Mouse (Mus musculus): ENCODE measurements around the gene Smoc1. TPM values are rescaled to one million over a fixed set of nuclear protein-coding genes. Genes with fewer than 3 reads are reported as not detected.

Smoc1 gene
- polyA plus RNA-seq, 1 experiment from 2014 or later: 7.7 TPM

- H3K4me2 ChIP-seq (replicated peaks): no peak overlapping the region
- no peaks in the 10 kb centered on the region for H3K27me3 ChIP-seq
- H3K4me3 ChIP-seq: no peak overlapping the region
- WGBS: 59% methylated on average over 7 of the region's 7 CpGs
- no peak overlapping the region for H3K9ac ChIP-seq
- no peaks in the 10 kb centered on the region for H3K9me3 ChIP-seq
- peaks cover 13% of the 10 kb centered on the region for H3K4me1 ChIP-seq
- H3K36me3 ChIP-seq: no peaks in the 10 kb centered on the region
- H3K27ac ChIP-seq: no peak overlapping the region
- ATAC-seq (ENCODE audit: low FRiP score, low read depth): no peak
Observed at GRCm38 (mm10) chr12:81093211-81093610, 66.6 kb downstream of the Smoc1 start.

GRCm38 (mm10) chr12:81094766-81095405 is 68.3 kb downstream of the Smoc1 start:
- Histone ChIP-seq H3K27me3 (no peaks in the 10 kb centered on the region), H3K9me3 (no peaks in the 10 kb centered on the region), H3K4me1 (peaks cover 10% of the 10 kb centered on the region), H3K9ac (no peak overlapping the region), H3K4me2 (replicated peaks) (no peak overlapping the region), H3K27ac (peak overlapping the region; percentile 28; the same call in 1 of the 2 replicates), H3K36me3 (no peaks in the 10 kb centered on the region), H3K4me3 (no peak overlapping the region)
- 12% methylated on average over 11 of the region's 11 CpGs for WGBS
- ATAC-seq (ENCODE audit: low FRiP score, low read depth): no peak

- Histone ChIP-seq H3K36me3 (no peaks in the 10 kb centered on the region), H3K4me1 (peaks cover 7% of the 10 kb centered on the region), H3K27ac (no peak overlapping the region), H3K4me3 (no peak overlapping the region), H3K9me3 (no peaks in the 10 kb centered on the region), H3K27me3 (no peaks in the 10 kb centered on the region), H3K9ac (no peak overlapping the region), H3K4me2 (replicated peaks) (no peak overlapping the region)
- 56% methylated on average over 7 of the region's 7 CpGs for WGBS
- no peak for ATAC-seq (ENCODE audit: low FRiP score, low read depth)
Observed at GRCm38 (mm10) chr12:81097267-81097666, 70.7 kb downstream of the Smoc1 start.

GRCm38 (mm10) chr12:81097738-81098137 is 71.1 kb downstream of the Smoc1 start:
- Histone ChIP-seq H3K27me3 (no peaks in the 10 kb centered on the region), H3K9ac (no peak overlapping the region), H3K9me3 (no peaks in the 10 kb centered on the region), H3K36me3 (no peaks in the 10 kb centered on the region), H3K27ac (no peak overlapping the region), H3K4me1 (peaks cover 7% of the 10 kb centered on the region), H3K4me2 (replicated peaks) (no peak overlapping the region), H3K4me3 (no peak overlapping the region)
- no peak for ATAC-seq (ENCODE audit: low FRiP score, low read depth)
- 34% methylated on average over 4 of the region's 4 CpGs for WGBS

- Histone ChIP-seq H3K9me3 (no peaks in the 10 kb centered on the region), H3K27ac (no peak overlapping the region), H3K4me2 (replicated peaks) (no peak overlapping the region), H3K36me3 (no peaks in the 10 kb centered on the region), H3K9ac (no peak overlapping the region), H3K4me1 (peaks cover 7% of the 10 kb centered on the region), H3K27me3 (no peaks in the 10 kb centered on the region), H3K4me3 (no peak overlapping the region)
- WGBS: 79% methylated on average over 5 of the region's 5 CpGs
- no peak for ATAC-seq (ENCODE audit: low FRiP score, low read depth)
Observed at GRCm38 (mm10) chr12:81099161-81099560, 72.6 kb downstream of the Smoc1 start.

GRCm38 (mm10) chr12:81101691-81102090 is 75.1 kb downstream of the Smoc1 start:
- no peak overlapping the region for H3K4me3 ChIP-seq
- H3K27ac ChIP-seq: no peak overlapping the region
- no peak for ATAC-seq (ENCODE audit: low FRiP score, low read depth)
- H3K27me3 ChIP-seq: no peaks in the 10 kb centered on the region
- H3K36me3 ChIP-seq: no peaks in the 10 kb centered on the region
- H3K4me2 ChIP-seq (replicated peaks): no peak overlapping the region
- no peaks in the 10 kb centered on the region for H3K9me3 ChIP-seq
- WGBS: 46% methylated on average over 7 of the region's 7 CpGs
- H3K9ac ChIP-seq: no peak overlapping the region
- no peaks in the 10 kb centered on the region for H3K4me1 ChIP-seq

GRCm38 (mm10) chr12:81104546-81104945 is 77.9 kb downstream of the Smoc1 start:
- Histone ChIP-seq H3K4me3 (no peak overlapping the region), H3K27me3 (no peaks in the 10 kb centered on the region), H3K36me3 (no peaks in the 10 kb centered on the region), H3K9ac (no peak overlapping the region), H3K4me1 (peaks cover 8% of the 10 kb centered on the region; the same call in 1 of the 2 replicates), H3K9me3 (no peaks in the 10 kb centered on the region), H3K4me2 (replicated peaks) (no peak overlapping the region), H3K27ac (no peak overlapping the region)
- 89% methylated on average over 14 of the region's 14 CpGs for WGBS
- ATAC-seq (ENCODE audit: low FRiP score, low read depth): no peak

GRCm38 (mm10) chr12:81105721-81106633 is 79.4 kb downstream of the Smoc1 start:
- no peak overlapping the region for H3K9ac ChIP-seq
- no peak overlapping the region for H3K4me2 ChIP-seq (replicated peaks)

GRCm38 (mm10) chr12:81107278-81108100 is 80.9 kb downstream of the Smoc1 start:
- no peak overlapping the region for H3K4me2 ChIP-seq (replicated peaks)
- H3K27me3 ChIP-seq: no peaks in the 10 kb centered on the region
- no peak for ATAC-seq (ENCODE audit: low FRiP score, low read depth)
- no peak overlapping the region for H3K9ac ChIP-seq
- peaks cover 8% of the 10 kb centered on the region; the same call in 1 of the 2 replicates for H3K4me1 ChIP-seq
- H3K36me3 ChIP-seq: no peaks in the 10 kb centered on the region
- 85% methylated on average over 14 of the region's 14 CpGs for WGBS
- no peak overlapping the region for H3K4me3 ChIP-seq
- no peaks in the 10 kb centered on the region for H3K9me3 ChIP-seq
- H3K27ac ChIP-seq: no peak overlapping the region

More at GRCm38 (mm10) chr12:81105721-81106633, 79.4 kb downstream of the Smoc1 start:
- WGBS: 86% methylated on average over 12 of the region's 12 CpGs
- Histone ChIP-seq H3K27ac (no peak overlapping the region), H3K4me1 (peaks cover 8% of the 10 kb centered on the region; the same call in 1 of the 2 replicates), H3K9me3 (no peaks in the 10 kb centered on the region), H3K4me3 (no peak overlapping the region), H3K36me3 (no peaks in the 10 kb centered on the region), H3K27me3 (no peaks in the 10 kb centered on the region)
- no peak for ATAC-seq (ENCODE audit: low FRiP score, low read depth)

- WGBS: 16% methylated on average over 7 of the region's 7 CpGs
- no peak for ATAC-seq (ENCODE audit: low FRiP score, low read depth)
- Histone ChIP-seq H3K9ac (no peak overlapping the region), H3K4me2 (replicated peaks) (no peak overlapping the region), H3K36me3 (no peaks in the 10 kb centered on the region), H3K27ac (no peak overlapping the region), H3K4me3 (no peak overlapping the region), H3K27me3 (no peaks in the 10 kb centered on the region), H3K9me3 (no peaks in the 10 kb centered on the region), H3K4me1 (peaks cover 8% of the 10 kb centered on the region; the same call in 1 of the 2 replicates)
Observed at GRCm38 (mm10) chr12:81108600-81109011, 82.0 kb downstream of the Smoc1 start.

GRCm38 (mm10) chr12:81110006-81110405 is 83.4 kb downstream of the Smoc1 start:
- no peak overlapping the region for H3K27ac ChIP-seq
- no peak overlapping the region for H3K4me2 ChIP-seq (replicated peaks)
- no peaks in the 10 kb centered on the region for H3K27me3 ChIP-seq
- no peak overlapping the region for H3K9ac ChIP-seq
- ATAC-seq (ENCODE audit: low FRiP score, low read depth): no peak
- H3K36me3 ChIP-seq: no peaks in the 10 kb centered on the region
- H3K4me1 ChIP-seq: peaks cover 8% of the 10 kb centered on the region; the same call in 1 of the 2 replicates
- 87% methylated on average over 3 of the region's 3 CpGs for WGBS
- H3K4me3 ChIP-seq: no peak overlapping the region
- no peaks in the 10 kb centered on the region for H3K9me3 ChIP-seq

GRCm38 (mm10) chr12:81112321-81112720 is 85.7 kb downstream of the Smoc1 start:
- Histone ChIP-seq H3K4me2 (replicated peaks) (no peak overlapping the region), H3K27me3 (no peaks in the 10 kb centered on the region), H3K4me3 (no peak overlapping the region), H3K4me1 (peaks cover 8% of the 10 kb centered on the region; the same call in 1 of the 2 replicates), H3K36me3 (no peaks in the 10 kb centered on the region), H3K27ac (no peak overlapping the region), H3K9ac (no peak overlapping the region), H3K9me3 (no peaks in the 10 kb centered on the region)
- ATAC-seq (ENCODE audit: low FRiP score, low read depth): no peak
- 83% methylated on average over 4 of the region's 4 CpGs for WGBS

Measured in limb, embryonic 13.5 days (tissue).